Mouse (Mus musculus): ENCODE results near the gene Oas1d. TPM values are rescaled to one million over a fixed set of nuclear protein-coding genes. Genes with fewer than 3 reads are reported as not detected.
"Not testable (repeated sequence)": the region's sequence is repeated elsewhere in the genome, so short reads cannot be mapped to it uniquely, and the experiment has no call there.

Gene Oas1d
- polyA plus RNA-seq, 1 experiment from 2014 or later: not detected

DNA sequence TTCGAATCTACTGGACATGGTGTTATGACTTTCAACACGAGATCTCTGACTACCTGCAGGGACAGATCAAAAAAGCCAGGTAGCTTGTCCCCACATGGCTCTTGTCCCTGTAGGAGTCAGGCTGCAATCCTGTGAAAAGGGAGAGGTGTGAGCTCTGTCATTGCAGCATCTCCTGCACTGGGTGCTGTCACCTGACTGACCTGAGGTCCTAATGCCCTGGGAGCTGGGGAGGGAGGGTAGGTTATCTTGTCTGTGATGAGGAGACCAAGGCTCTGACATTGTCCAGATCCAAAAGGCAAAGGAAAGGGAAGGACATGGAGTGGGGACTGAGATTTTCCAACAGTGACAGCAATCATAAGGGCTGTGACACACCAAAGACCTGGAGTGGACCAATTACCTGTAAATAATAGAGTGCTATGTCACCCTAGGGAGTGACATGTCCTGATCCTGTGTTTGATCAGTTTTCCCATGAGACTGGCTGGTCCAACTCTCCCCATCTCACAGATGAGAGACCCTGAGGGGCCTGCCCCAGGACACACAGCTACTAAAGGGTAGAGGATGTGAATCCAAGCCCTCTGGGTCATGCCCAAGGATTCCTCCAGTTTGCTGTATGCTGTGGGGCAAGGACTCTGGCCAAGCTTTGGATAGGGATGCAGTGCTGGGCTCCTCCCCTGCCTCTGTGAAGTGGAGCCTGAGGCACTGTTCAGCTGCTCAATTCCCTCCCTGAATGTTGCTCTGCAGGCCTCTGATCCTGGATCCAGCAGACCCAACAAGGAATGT, 5.0 kb downstream of the Oas1d start:
- H3K36me3 ChIP-seq (ENCODE audit: control insufficient read depth, insufficient read depth, low read length); H3K27me3 ChIP-seq (replicated peaks; ENCODE audit: control insufficient read depth, insufficient read depth, low read length); H3K9ac ChIP-seq (ENCODE audit: low read depth, low read length); ATAC-seq (replicated peaks; ENCODE audit: low FRiP score); H3K4me1 ChIP-seq (replicated peaks; ENCODE audit: control insufficient read depth, insufficient read depth, low read length); H3K9me3 ChIP-seq (ENCODE audit: control insufficient read depth, low read length); H3K4me2 ChIP-seq; H3K27ac ChIP-seq (ENCODE audit: low read depth, low read length); H3K4me3 ChIP-seq (ENCODE audit: low read depth, low read length); DNase-seq (ENCODE audit: low spot score): not testable (repeated sequence)
- WGBS: 54% methylated on average over 2 of the region's 2 CpGs

DNA sequence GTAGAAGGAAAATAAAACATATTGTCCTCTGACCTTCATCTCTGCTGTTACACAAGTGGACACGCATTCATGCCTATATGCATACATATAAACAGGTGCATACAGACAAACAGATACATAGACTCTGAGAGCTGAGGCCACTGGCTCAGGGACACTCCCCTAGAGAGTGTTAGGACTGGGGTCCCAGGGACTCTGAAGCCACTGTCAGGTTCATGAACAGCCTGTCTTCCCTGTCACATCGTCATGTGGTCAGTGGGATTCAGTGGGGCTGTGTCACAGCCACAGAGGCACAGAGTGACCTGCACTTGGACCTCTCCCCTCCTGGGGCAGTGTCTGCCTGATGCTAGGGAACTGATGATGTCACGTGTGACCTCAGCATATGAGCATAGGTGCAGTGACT, 6.0 kb downstream of the Oas1d start:
- no peak overlapping the region for H3K4me2 ChIP-seq
- no peaks in the 10 kb centered on the region for H3K27me3 ChIP-seq (replicated peaks; ENCODE audit: control insufficient read depth, insufficient read depth, low read length)
- ATAC-seq (replicated peaks; ENCODE audit: low FRiP score) (no peak), DNase-seq (ENCODE audit: low spot score) (no peak)
- H3K4me3 ChIP-seq (ENCODE audit: low read depth, low read length): no peak overlapping the region
- H3K9ac ChIP-seq (ENCODE audit: low read depth, low read length): no peak overlapping the region
- no peaks in the 10 kb centered on the region for H3K36me3 ChIP-seq (ENCODE audit: control insufficient read depth, insufficient read depth, low read length)
- WGBS: 65% methylated on average over 3 of the region's 3 CpGs
- H3K27ac ChIP-seq (ENCODE audit: low read depth, low read length): no peak overlapping the region
- H3K9me3 ChIP-seq (ENCODE audit: control insufficient read depth, low read length): no peaks in the 10 kb centered on the region
- H3K4me1 ChIP-seq (replicated peaks; ENCODE audit: control insufficient read depth, insufficient read depth, low read length): no peaks in the 10 kb centered on the region

DNA sequence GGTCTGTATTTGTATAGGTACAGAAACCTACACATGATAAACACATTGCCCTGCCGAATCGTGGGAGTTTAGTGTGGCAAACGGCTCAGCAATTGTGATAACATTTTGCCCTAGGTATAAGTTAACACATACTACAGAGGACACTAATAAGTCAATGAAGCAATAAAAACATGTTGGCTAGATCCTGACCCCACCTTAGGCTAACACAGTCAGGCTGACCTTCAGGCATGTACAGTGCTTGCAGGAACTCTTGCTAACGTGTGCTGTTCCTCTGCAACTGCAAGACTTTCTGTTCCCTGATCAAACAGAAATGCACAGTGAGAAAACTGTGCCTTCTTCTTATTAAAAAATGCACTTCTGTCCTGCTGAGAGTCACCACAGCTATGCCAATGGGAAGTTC, 9.6 kb downstream of the Oas1d start:
- WGBS: 73% methylated on average over 4 of the region's 4 CpGs
- DNase-seq (ENCODE audit: low spot score) (no peak), ATAC-seq (replicated peaks; ENCODE audit: low FRiP score) (no peak)
- H3K4me2 ChIP-seq: no peak overlapping the region
- no peaks in the 10 kb centered on the region for H3K27me3 ChIP-seq (replicated peaks; ENCODE audit: control insufficient read depth, insufficient read depth, low read length)
- no peaks in the 10 kb centered on the region for H3K9me3 ChIP-seq (ENCODE audit: control insufficient read depth, low read length)
- H3K36me3 ChIP-seq (ENCODE audit: control insufficient read depth, insufficient read depth, low read length): no peaks in the 10 kb centered on the region
- no peak overlapping the region for H3K9ac ChIP-seq (ENCODE audit: low read depth, low read length)
- no peaks in the 10 kb centered on the region for H3K4me1 ChIP-seq (replicated peaks; ENCODE audit: control insufficient read depth, insufficient read depth, low read length)
- no peak overlapping the region for H3K27ac ChIP-seq (ENCODE audit: low read depth, low read length)
- H3K4me3 ChIP-seq (ENCODE audit: low read depth, low read length): no peak overlapping the region

DNA sequence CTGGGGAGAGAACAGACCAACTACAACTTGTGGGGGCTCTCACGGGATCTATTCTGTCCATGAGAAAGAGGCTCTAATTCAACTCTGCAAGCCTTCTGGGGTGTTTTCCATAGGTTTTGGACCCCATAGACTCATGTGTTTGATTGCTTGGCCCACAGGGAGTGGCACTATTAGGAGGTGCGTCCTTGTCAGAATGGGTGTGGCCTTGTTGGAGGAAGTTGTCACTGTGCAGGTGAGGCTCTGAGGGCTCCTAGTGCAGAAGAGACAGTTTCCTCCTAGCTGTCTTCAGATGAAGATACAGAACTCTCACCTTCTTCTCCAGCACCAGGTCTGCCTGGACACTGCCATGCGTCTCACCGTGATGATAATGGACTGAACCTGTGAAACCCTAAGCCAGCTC, 10.2 kb downstream of the Oas1d start:
- DNase-seq (ENCODE audit: low spot score); H3K4me1 ChIP-seq (replicated peaks; ENCODE audit: control insufficient read depth, insufficient read depth, low read length); ATAC-seq (replicated peaks; ENCODE audit: low FRiP score); H3K4me3 ChIP-seq (ENCODE audit: low read depth, low read length); H3K27ac ChIP-seq (ENCODE audit: low read depth, low read length); H3K9ac ChIP-seq (ENCODE audit: low read depth, low read length); H3K36me3 ChIP-seq (ENCODE audit: control insufficient read depth, insufficient read depth, low read length); H3K4me2 ChIP-seq; H3K9me3 ChIP-seq (ENCODE audit: control insufficient read depth, low read length); H3K27me3 ChIP-seq (replicated peaks; ENCODE audit: control insufficient read depth, insufficient read depth, low read length): not testable (repeated sequence)
- 81% methylated on average over 4 of the region's 4 CpGs for WGBS

DNA sequence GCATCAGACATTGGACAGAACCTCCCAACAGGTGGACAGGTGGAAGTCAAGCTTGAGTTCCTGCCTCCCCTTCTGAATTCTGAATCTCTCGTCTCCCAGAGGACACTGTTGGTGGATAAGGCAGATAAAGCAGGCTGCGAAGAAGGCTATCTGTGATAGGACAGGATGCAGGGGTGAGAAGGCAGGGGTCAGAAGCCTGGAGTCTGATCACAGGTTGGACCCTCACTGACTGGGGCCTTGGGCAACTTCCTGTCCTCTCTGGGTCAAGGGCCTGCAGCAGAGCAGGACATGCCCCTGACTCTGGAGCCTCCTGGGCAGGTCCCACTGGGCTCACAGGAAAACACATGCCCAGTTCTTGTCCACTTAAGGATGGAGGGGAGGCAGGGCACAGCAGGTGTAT, 12.0 kb downstream of the Oas1d start:
- H3K36me3 ChIP-seq (ENCODE audit: control insufficient read depth, insufficient read depth, low read length); ATAC-seq (replicated peaks; ENCODE audit: low FRiP score); H3K9me3 ChIP-seq (ENCODE audit: control insufficient read depth, low read length); H3K27ac ChIP-seq (ENCODE audit: low read depth, low read length); DNase-seq (ENCODE audit: low spot score); H3K4me2 ChIP-seq; H3K9ac ChIP-seq (ENCODE audit: low read depth, low read length); H3K4me1 ChIP-seq (replicated peaks; ENCODE audit: control insufficient read depth, insufficient read depth, low read length); H3K27me3 ChIP-seq (replicated peaks; ENCODE audit: control insufficient read depth, insufficient read depth, low read length); H3K4me3 ChIP-seq (ENCODE audit: low read depth, low read length): not testable (repeated sequence)
- WGBS: 33% methylated on average over 2 of the region's 2 CpGs

DNA sequence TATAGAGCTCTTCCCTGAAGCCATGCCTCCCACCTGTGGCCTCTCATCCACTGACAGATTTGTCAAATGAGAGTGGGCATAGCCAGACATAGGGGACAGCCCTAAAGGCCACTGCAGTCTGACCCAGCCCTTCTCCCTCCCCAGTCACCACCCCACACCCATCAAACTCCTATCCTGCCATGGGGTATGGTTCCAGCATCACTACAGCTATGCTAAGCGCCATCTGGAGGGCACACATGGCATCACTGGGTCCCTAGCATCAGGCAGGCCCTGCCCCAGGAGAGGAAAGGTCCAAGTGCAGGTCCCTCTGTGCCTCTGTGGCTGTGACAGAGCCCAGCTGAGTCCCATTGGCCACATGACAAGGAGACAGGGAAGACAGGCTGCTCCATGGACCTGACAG, 12.7 kb downstream of the Oas1d start:
- ATAC-seq (replicated peaks; ENCODE audit: low FRiP score): no peak

DNA sequence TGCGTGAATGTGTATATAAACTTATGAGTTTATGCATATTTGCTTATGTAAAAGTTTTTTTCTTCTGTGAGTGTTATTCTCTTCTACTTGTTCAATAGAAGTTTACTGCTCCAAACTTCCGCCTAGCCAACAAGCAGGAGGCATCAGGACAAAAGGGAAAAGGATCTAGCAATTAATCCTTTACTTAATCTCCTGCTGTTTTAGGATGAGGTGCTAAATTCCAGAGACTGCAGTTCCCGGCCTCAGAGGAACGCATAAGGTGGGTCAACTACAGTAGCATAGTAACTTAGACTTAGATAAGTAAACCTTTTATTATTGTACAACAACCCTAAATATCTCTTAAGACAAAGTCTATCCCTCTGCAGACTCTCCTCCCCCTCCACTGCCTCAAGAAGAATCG, 19.6 kb downstream of the Oas1d start:
- H3K27me3 ChIP-seq (replicated peaks; ENCODE audit: control insufficient read depth, insufficient read depth, low read length): no peaks in the 10 kb centered on the region
- H3K4me2 ChIP-seq: no peak overlapping the region
- no peaks in the 10 kb centered on the region for H3K4me1 ChIP-seq (replicated peaks; ENCODE audit: control insufficient read depth, insufficient read depth, low read length)
- H3K36me3 ChIP-seq (ENCODE audit: control insufficient read depth, insufficient read depth, low read length): no peaks in the 10 kb centered on the region
- DNase-seq (ENCODE audit: low spot score) (no peak), ATAC-seq (replicated peaks; ENCODE audit: low FRiP score) (no peak)
- no peaks in the 10 kb centered on the region for H3K9me3 ChIP-seq (ENCODE audit: control insufficient read depth, low read length)
- no peak overlapping the region for H3K27ac ChIP-seq (ENCODE audit: low read depth, low read length)
- no peak overlapping the region for H3K4me3 ChIP-seq (ENCODE audit: low read depth, low read length)
- 26% methylated on average over 5 of the region's 5 CpGs for WGBS
- no peak overlapping the region for H3K9ac ChIP-seq (ENCODE audit: low read depth, low read length)

More for the DNA sequence above, 12.7 kb downstream of the Oas1d start:
- Histone ChIP-seq H3K9ac (ENCODE audit: low read depth, low read length) (no peak overlapping the region), H3K4me3 (ENCODE audit: low read depth, low read length) (no peak overlapping the region), H3K27ac (ENCODE audit: low read depth, low read length) (no peak overlapping the region), H3K36me3 (ENCODE audit: control insufficient read depth, insufficient read depth, low read length) (no peaks in the 10 kb centered on the region), H3K9me3 (ENCODE audit: control insufficient read depth, low read length) (no peaks in the 10 kb centered on the region), H3K4me2 (no peak overlapping the region), H3K4me1 (replicated peaks; ENCODE audit: control insufficient read depth, insufficient read depth, low read length) (no peaks in the 10 kb centered on the region), H3K27me3 (replicated peaks; ENCODE audit: control insufficient read depth, insufficient read depth, low read length) (no peaks in the 10 kb centered on the region)
- DNase-seq (ENCODE audit: low spot score): no peak
- 10% methylated on average over 1 of the region's 1 CpGs for WGBS

DNA sequence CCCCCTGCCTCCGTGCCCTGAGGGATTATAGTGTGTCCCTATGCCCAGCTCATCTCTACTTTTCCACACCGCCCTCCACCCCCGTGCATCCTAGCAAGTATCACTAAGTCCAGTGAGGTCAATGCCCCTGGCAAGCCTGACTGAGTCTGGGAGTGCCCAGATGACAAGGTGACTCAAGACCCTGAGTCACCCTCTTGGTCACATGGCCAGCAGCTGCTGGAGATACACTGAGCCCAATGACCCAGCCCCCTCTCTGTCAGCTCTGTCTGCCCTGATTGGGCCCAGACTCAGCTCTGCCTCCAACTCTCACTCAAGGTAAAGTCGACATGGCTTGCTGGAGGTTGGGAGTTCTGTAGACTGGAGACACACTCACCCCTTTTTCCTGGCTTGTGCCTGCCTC, 23.5 kb downstream of the Oas1d start:
- ATAC-seq (replicated peaks; ENCODE audit: low FRiP score): no peak; the same call in 1 of the 2 replicates

DNA sequence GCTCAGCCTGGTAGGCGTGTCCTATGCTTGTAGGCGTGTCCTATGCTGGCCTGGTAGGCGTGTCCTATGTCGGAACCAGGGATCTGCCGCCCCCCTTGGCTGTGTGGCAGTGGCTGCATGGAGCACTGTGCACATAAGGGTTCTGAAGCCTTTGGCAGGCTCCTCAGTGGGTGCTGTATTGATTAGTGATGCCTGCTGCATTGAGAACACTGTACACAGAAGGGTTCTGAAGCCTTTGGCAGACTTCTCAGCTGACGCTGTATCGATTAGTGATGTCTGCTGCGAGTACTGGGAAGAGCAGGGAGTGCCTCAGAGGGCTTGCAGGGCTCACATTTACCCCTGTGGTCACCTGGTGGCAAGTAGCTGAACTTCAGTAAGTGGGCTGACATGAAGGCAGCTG, 24.2 kb downstream of the Oas1d start:
- no peak overlapping the region for H3K27ac ChIP-seq (ENCODE audit: low read depth, low read length)
- H3K4me3 ChIP-seq (ENCODE audit: low read depth, low read length): no peak overlapping the region
- no peak overlapping the region for H3K4me2 ChIP-seq
- H3K36me3 ChIP-seq (ENCODE audit: control insufficient read depth, insufficient read depth, low read length): no peaks in the 10 kb centered on the region
- 25% methylated on average over 8 of the region's 8 CpGs for WGBS
- no peak for DNase-seq (ENCODE audit: low spot score)
- no peaks in the 10 kb centered on the region for H3K27me3 ChIP-seq (replicated peaks; ENCODE audit: control insufficient read depth, insufficient read depth, low read length)
- no peak; the same call in 1 of the 2 replicates for ATAC-seq (replicated peaks; ENCODE audit: low FRiP score)
- H3K4me1 ChIP-seq (replicated peaks; ENCODE audit: control insufficient read depth, insufficient read depth, low read length): no peaks in the 10 kb centered on the region
- no peaks in the 10 kb centered on the region for H3K9me3 ChIP-seq (ENCODE audit: control insufficient read depth, low read length)
- no peak overlapping the region for H3K9ac ChIP-seq (ENCODE audit: low read depth, low read length)

More for the DNA sequence above, 23.5 kb downstream of the Oas1d start:
- DNase-seq (ENCODE audit: low spot score): no peak
- 70% methylated on average over 4 of the region's 4 CpGs for WGBS
- Histone ChIP-seq H3K27me3 (replicated peaks; ENCODE audit: control insufficient read depth, insufficient read depth, low read length) (no peaks in the 10 kb centered on the region), H3K4me2 (no peak overlapping the region), H3K9ac (ENCODE audit: low read depth, low read length) (no peak overlapping the region), H3K27ac (ENCODE audit: low read depth, low read length) (no peak overlapping the region), H3K36me3 (ENCODE audit: control insufficient read depth, insufficient read depth, low read length) (no peaks in the 10 kb centered on the region), H3K4me3 (ENCODE audit: low read depth, low read length) (no peak overlapping the region), H3K9me3 (ENCODE audit: control insufficient read depth, low read length) (no peaks in the 10 kb centered on the region), H3K4me1 (replicated peaks; ENCODE audit: control insufficient read depth, insufficient read depth, low read length) (no peaks in the 10 kb centered on the region)

Measured in liver, embryonic 11.5 days (tissue).